8 mouse cellular contexts compared by ENCODE assay signal in genomic region chr5:120605688-120606087, GRCm38 (mm10). TPM values are rescaled to one million over a fixed set of nuclear protein-coding genes. Genes with fewer than 3 reads are reported as not detected.
A peak's percentile ranks its signal among the peaks of the same experiment; 100 is the strongest.
DNase-seq lines count a peak whose midpoint lies in the region; ATAC-seq and TF ChIP-seq lines count a peak whose summit lies in the region.

No protein-coding gene starts in this region.

- H3K4me1 ChIP-seq in bone marrow, adult 2 months (ENCODE audit: control insufficient read depth, insufficient read depth, low read length): no peaks in the 10 kb centered on the region
- H3K4me1 ChIP-seq in embryonic facial prominence, embryonic 15.5 days: peaks cover 5% of the 10 kb centered on the region
- H3K4me1 ChIP-seq in heart, embryonic 11.5 days (ENCODE audit: control insufficient read depth, insufficient read depth, low read length): peaks cover 11% of the 10 kb centered on the region; the same call in 1 of the 2 replicates
- peaks cover 15% of the 10 kb centered on the region for H3K4me1 ChIP-seq in kidney, embryonic 15.5 days

- peak; percentile 88 for TF ChIP-seq CTCF in bone marrow, adult 2 months (IDR thresholded peaks at IDR 0.05; ENCODE audit: control insufficient read depth, insufficient read depth, low read length)

- no peak overlapping the region for H3K27ac ChIP-seq in bone marrow, adult 2 months (ENCODE audit: control insufficient read depth, insufficient read depth, low read depth, low read length, poor library complexity)
- no peak overlapping the region for H3K27ac ChIP-seq in embryonic facial prominence, embryonic 15.5 days (replicated peaks)
- H3K27ac ChIP-seq in heart, embryonic 11.5 days (ENCODE audit: low read depth, low read length): no peak overlapping the region
- H3K27ac ChIP-seq in kidney, embryonic 15.5 days: no peak overlapping the region

- no peak overlapping the region for H3K4me3 ChIP-seq in bone marrow, adult 2 months (replicated peaks; ENCODE audit: control insufficient read depth, low read depth, low read length)
- peak overlapping the region; percentile 39 for H3K4me3 ChIP-seq in embryonic facial prominence, embryonic 15.5 days (replicated peaks)
- peak overlapping the region; percentile 33 for H3K4me3 ChIP-seq in heart, embryonic 11.5 days (ENCODE audit: low read depth, low read length)
- peak overlapping the region; percentile 38 for H3K4me3 ChIP-seq in kidney, embryonic 15.5 days (replicated peaks)

- H3K9ac ChIP-seq in embryonic facial prominence, embryonic 15.5 days: no peak overlapping the region
- H3K9ac ChIP-seq in heart, embryonic 11.5 days (ENCODE audit: low read depth, low read length): no peak overlapping the region
- H3K9ac ChIP-seq in kidney, embryonic 15.5 days: no peak overlapping the region

- peak; percentile 91 for DNase-seq in B cell, adult 2 months
- DNase-seq in liver: peak; percentile 93
- peak; percentile 68 to 76 for DNase-seq in monocyte, adult 2 months (ENCODE audit: low read depth in 1 of 2, low spot score in 2 of 2)
- peak; percentile 71 to 85 for DNase-seq in spleen, postnatal 14 days (ENCODE audit: low spot score in 2 of 2)

- H3K27me3 ChIP-seq in embryonic facial prominence, embryonic 15.5 days: no peaks in the 10 kb centered on the region
- peaks cover under 1% of the 10 kb centered on the region; the same call in 1 of the 2 replicates for H3K27me3 ChIP-seq in heart, embryonic 11.5 days (ENCODE audit: control insufficient read depth, insufficient read depth, low read length)
- no peaks in the 10 kb centered on the region for H3K27me3 ChIP-seq in kidney, embryonic 15.5 days

- peak; percentile 69 for ATAC-seq in embryonic facial prominence, embryonic 15.5 days (ENCODE audit: insufficient number of reproducible peaks, low FRiP score, low TSS enrichment, low read depth)
- ATAC-seq in heart, embryonic 11.5 days (replicated peaks; ENCODE audit: insufficient number of reproducible peaks, low FRiP score, low TSS enrichment): 0 out of 2 replicates have a peak, but pooled peaks have one; percentile 22
- peak; percentile 59 for ATAC-seq in kidney, embryonic 15.5 days (replicated peaks; ENCODE audit: low FRiP score)

- H3K9me3 ChIP-seq in embryonic facial prominence, embryonic 15.5 days (replicated peaks): no peaks in the 10 kb centered on the region
- H3K9me3 ChIP-seq in heart, embryonic 11.5 days (replicated peaks; ENCODE audit: control insufficient read depth, low read length): no peaks in the 10 kb centered on the region
- no peaks in the 10 kb centered on the region for H3K9me3 ChIP-seq in kidney, embryonic 15.5 days (replicated peaks)

- 2% methylated on average over 8 of the region's 8 CpGs for WGBS in bone marrow, adult 2 months
- under 1% methylated on average over 8 of the region's 8 CpGs for WGBS in embryonic facial prominence, embryonic 15.5 days
- 1% methylated on average over 8 of the region's 8 CpGs for WGBS in heart, embryonic 11.5 days (ENCODE audit: insufficient replicate concordance)
- WGBS in kidney, embryonic 15.5 days: 2% methylated on average over 8 of the region's 8 CpGs

- no peak for TF ChIP-seq POLR2A in bone marrow, adult 2 months (IDR thresholded peaks at IDR 0.05; ENCODE audit: borderline replicate concordance, control insufficient read depth, low read depth, low read length)

- H3K4me2 ChIP-seq in embryonic facial prominence, embryonic 15.5 days (replicated peaks): peak overlapping the region; percentile 71
- peak overlapping the region; percentile 66 for H3K4me2 ChIP-seq in heart, embryonic 11.5 days
- H3K4me2 ChIP-seq in kidney, embryonic 15.5 days: peak overlapping the region; percentile 68

- peaks cover 10% of the 10 kb centered on the region; the same call in 1 of the 2 replicates for H3K36me3 ChIP-seq in embryonic facial prominence, embryonic 15.5 days
- no peaks in the 10 kb centered on the region for H3K36me3 ChIP-seq in heart, embryonic 11.5 days (ENCODE audit: control insufficient read depth, insufficient read depth, low read length)
- peaks cover 13% of the 10 kb centered on the region for H3K36me3 ChIP-seq in kidney, embryonic 15.5 days

RNA-seq across cellular contexts. Expression of gene Rita1, which starts 6.7 kb away (rescaled TPM):
- polyA plus RNA-seq in bone marrow, adult 2 months (2011; ENCODE audit: insufficient read depth, insufficient read length, low replicate concordance, missing spikeins): 1.9 and 3.4 TPM in 2 replicates
- polyA plus RNA-seq in embryonic facial prominence, embryonic 15.5 days (2015; fragmentation: Nextera tagmentation; extraction: Ambion mirVana): 15.5 and 15.8 TPM in 2 replicates
- 5.6 and 7.9 TPM in 2 replicates for polyA plus RNA-seq in heart, embryonic 11.5 days (2014; fragmentation: Nextera tagmentation; extraction: Ambion mirVana)
- polyA plus RNA-seq in kidney, embryonic 15.5 days (2015; fragmentation: Nextera tagmentation; extraction: Ambion mirVana): 15.3 and 16.1 TPM in 2 replicates

RNA-seq across cellular contexts. Expression of gene Ddx54, which starts 6.9 kb away (rescaled TPM):
- 17.2 and 32.0 TPM in 2 replicates for polyA plus RNA-seq in bone marrow, adult 2 months (2011; ENCODE audit: insufficient read depth, insufficient read length, low replicate concordance, missing spikeins)
- polyA plus RNA-seq in embryonic facial prominence, embryonic 15.5 days (2015; fragmentation: Nextera tagmentation; extraction: Ambion mirVana): 43.4 and 44.5 TPM in 2 replicates
- polyA plus RNA-seq in heart, embryonic 11.5 days (2014; fragmentation: Nextera tagmentation; extraction: Ambion mirVana): 22.2 and 23.5 TPM in 2 replicates
- polyA plus RNA-seq in kidney, embryonic 15.5 days (2015; fragmentation: Nextera tagmentation; extraction: Ambion mirVana): 47.2 and 52.2 TPM in 2 replicates

RNA-seq across cellular contexts. Expression of gene Iqcd, which starts 16.9 kb away (rescaled TPM):
- polyA plus RNA-seq in bone marrow, adult 2 months (2011; ENCODE audit: insufficient read depth, insufficient read length, low replicate concordance, missing spikeins): 3.7 and 7.2 TPM in 2 replicates
- polyA plus RNA-seq in embryonic facial prominence, embryonic 15.5 days (2015; fragmentation: Nextera tagmentation; extraction: Ambion mirVana): 1.9 and 3.2 TPM in 2 replicates
- polyA plus RNA-seq in heart, embryonic 11.5 days (2014; fragmentation: Nextera tagmentation; extraction: Ambion mirVana): 0.18 and 0.54 TPM in 2 replicates
- polyA plus RNA-seq in kidney, embryonic 15.5 days (2015; fragmentation: Nextera tagmentation; extraction: Ambion mirVana): 0.82 and 0.90 TPM in 2 replicates

RNA-seq across cellular contexts. Expression of gene Tpcn1, which starts 17.2 kb away (rescaled TPM):
- 34.6 and 46.7 TPM in 2 replicates for polyA plus RNA-seq in bone marrow, adult 2 months (2011; ENCODE audit: insufficient read depth, insufficient read length, low replicate concordance, missing spikeins)
- polyA plus RNA-seq in embryonic facial prominence, embryonic 15.5 days (2015; fragmentation: Nextera tagmentation; extraction: Ambion mirVana): 28.4 and 28.6 TPM in 2 replicates
- 18.1 and 19.1 TPM in 2 replicates for polyA plus RNA-seq in heart, embryonic 11.5 days (2014; fragmentation: Nextera tagmentation; extraction: Ambion mirVana)
- 32.9 and 36.0 TPM in 2 replicates for polyA plus RNA-seq in kidney, embryonic 15.5 days (2015; fragmentation: Nextera tagmentation; extraction: Ambion mirVana)

RNA-seq across cellular contexts. Expression of gene Cfap73, which starts 28.3 kb away (rescaled TPM):
- polyA plus RNA-seq in bone marrow, adult 2 months (2011; ENCODE audit: insufficient read depth, insufficient read length, low replicate concordance, missing spikeins): not detected in 2 replicates
- polyA plus RNA-seq in embryonic facial prominence, embryonic 15.5 days (2015; fragmentation: Nextera tagmentation; extraction: Ambion mirVana): 0.92 and 2.5 TPM in 2 replicates
- not detected in 2 replicates for polyA plus RNA-seq in heart, embryonic 11.5 days (2014; fragmentation: Nextera tagmentation; extraction: Ambion mirVana)
- not detected in 2 replicates for polyA plus RNA-seq in kidney, embryonic 15.5 days (2015; fragmentation: Nextera tagmentation; extraction: Ambion mirVana)
